Mouse (Mus musculus) embryonic fibroblast, embryonic 13.5 days (primary cell): Measurements from ENCODE around the gene Gm32742.

Experiments
- CTCF ChIP-seq: IDR thresholded peaks from 2 replicates; pipeline ENCODE4 v1.5.1; 2011; ENCODE audit warnings: mild to moderate bottlenecking, control low read depth, low read length, moderate library complexity, borderline replicate concordance; ENCODE audit not compliant: insufficient read depth
- POLR2A ChIP-seq: IDR thresholded peaks from 2 replicates; pipeline ENCODE4 v1.6.1; 2011; ENCODE audit warnings: low read depth, mild to moderate bottlenecking, control low read depth, low read length, moderate library complexity

GRCm38 (mm10) chr9:51163989-51164388 is 1.3 kb downstream of the Gm32742 start:
- TF ChIP-seq CTCF (no peak), POLR2A (no peak)
